Mouse (Mus musculus): Measurements from ENCODE around the gene Pnp2. TPM values are rescaled to one million over a fixed set of nuclear protein-coding genes. Genes with fewer than 3 reads are reported as not detected.
"Not testable (repeated sequence)": the region's sequence is repeated elsewhere in the genome, so short reads cannot be mapped to it uniquely, and the experiment has no call there.

Pnp2 gene
- polyA plus RNA-seq, 1 experiment from 2014 or later = 0.36 TPM

DNA sequence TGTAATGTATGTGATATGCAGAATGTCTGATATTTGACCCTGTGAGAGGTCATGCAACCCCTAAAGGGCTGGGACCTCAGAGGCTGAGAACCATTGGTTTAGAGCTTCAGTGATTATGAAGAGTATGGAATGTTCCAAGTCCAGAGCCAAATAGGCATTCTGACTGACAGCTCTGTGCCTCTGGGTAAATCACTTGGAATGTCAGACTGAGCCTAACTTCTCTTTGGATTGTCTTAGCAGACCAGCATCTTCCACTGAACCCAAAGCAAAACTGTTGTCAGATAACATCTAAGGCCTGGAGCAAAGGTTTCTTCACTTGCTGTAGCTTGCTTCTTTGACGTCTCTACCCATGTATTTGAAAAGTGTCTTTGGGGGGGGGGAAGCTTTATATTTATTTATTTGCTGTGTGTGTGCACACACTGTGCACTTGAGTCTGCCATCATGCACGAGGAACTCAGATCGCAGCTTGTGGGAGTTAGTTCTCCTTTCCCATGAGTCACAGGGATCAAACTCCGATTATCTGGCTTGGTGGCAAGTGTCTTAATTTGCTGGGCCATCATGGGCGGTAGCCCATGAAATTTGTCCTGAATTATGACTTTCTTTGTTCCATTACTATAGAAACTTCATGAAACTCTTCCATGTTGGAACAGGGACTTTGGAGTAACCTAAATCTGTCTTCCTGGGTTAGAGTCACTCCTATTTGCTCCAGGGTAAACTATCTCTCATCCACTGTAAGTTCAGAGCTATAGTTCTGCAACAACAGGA is 12.6 kb downstream of the Pnp2 start:
- H3K27ac ChIP-seq (replicated peaks; ENCODE audit: low read depth, low read length) = no peak overlapping the region
- no peaks in the 10 kb centered on the region for H3K4me1 ChIP-seq (ENCODE audit: control insufficient read depth, insufficient read depth, low read length)
- H3K4me3 ChIP-seq (ENCODE audit: low read depth, low read length) = no peak overlapping the region
- no peaks in the 10 kb centered on the region for H3K36me3 ChIP-seq (replicated peaks; ENCODE audit: control insufficient read depth, insufficient read depth, low read depth, low read length)
- H3K9ac ChIP-seq (replicated peaks; ENCODE audit: low read length) = no peak overlapping the region
- no peaks in the 10 kb centered on the region for H3K9me3 ChIP-seq (replicated peaks; ENCODE audit: control insufficient read depth, low read length)
- no peak overlapping the region for H3K4me2 ChIP-seq (ENCODE audit: low read depth, low read length)
- 80% methylated on average over 5 of the region's 5 CpGs for WGBS
- DNase-seq (ENCODE audit: low spot score) (no peak), ATAC-seq (replicated peaks; ENCODE audit: insufficient number of reproducible peaks, low FRiP score, low TSS enrichment, low read depth) (no peak)
- no peaks in the 10 kb centered on the region for H3K27me3 ChIP-seq (ENCODE audit: control insufficient read depth, insufficient read depth, low read length)

DNA sequence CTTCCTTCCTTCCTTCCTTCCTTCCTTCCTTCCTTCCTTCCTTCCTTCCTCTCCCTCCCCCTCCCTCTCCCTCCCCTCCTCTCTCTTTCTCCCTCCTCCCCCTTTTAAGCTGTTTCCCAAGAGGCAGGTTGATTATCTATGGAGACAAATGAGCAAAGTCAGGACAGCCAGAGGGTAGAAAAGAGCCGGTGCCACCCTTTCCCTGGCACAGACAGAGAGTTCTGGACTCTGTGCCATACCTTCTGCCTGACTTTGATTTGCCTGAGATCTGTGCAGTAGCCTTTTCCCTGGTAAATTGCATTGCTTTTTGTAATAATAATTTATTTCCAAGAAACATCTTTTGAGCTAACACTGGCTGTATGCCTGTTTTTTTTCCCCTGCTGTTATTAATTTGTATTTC is 13.2 kb downstream of the Pnp2 start:
- H3K4me3 ChIP-seq (ENCODE audit: low read depth, low read length) = no peak overlapping the region
- H3K9me3 ChIP-seq (replicated peaks; ENCODE audit: control insufficient read depth, low read length) = no peaks in the 10 kb centered on the region
- H3K27me3 ChIP-seq (ENCODE audit: control insufficient read depth, insufficient read depth, low read length) = no peaks in the 10 kb centered on the region
- DNase-seq (ENCODE audit: low spot score) (no peak), ATAC-seq (replicated peaks; ENCODE audit: insufficient number of reproducible peaks, low FRiP score, low TSS enrichment, low read depth) (no peak)
- no peak overlapping the region for H3K27ac ChIP-seq (replicated peaks; ENCODE audit: low read depth, low read length)
- WGBS = 24% methylated on average over 1 of the region's 1 CpGs
- no peaks in the 10 kb centered on the region for H3K4me1 ChIP-seq (ENCODE audit: control insufficient read depth, insufficient read depth, low read length)
- H3K4me2 ChIP-seq (ENCODE audit: low read depth, low read length) = no peak overlapping the region
- H3K9ac ChIP-seq (replicated peaks; ENCODE audit: low read length) = no peak overlapping the region
- H3K36me3 ChIP-seq (replicated peaks; ENCODE audit: control insufficient read depth, insufficient read depth, low read depth, low read length) = no peaks in the 10 kb centered on the region

DNA sequence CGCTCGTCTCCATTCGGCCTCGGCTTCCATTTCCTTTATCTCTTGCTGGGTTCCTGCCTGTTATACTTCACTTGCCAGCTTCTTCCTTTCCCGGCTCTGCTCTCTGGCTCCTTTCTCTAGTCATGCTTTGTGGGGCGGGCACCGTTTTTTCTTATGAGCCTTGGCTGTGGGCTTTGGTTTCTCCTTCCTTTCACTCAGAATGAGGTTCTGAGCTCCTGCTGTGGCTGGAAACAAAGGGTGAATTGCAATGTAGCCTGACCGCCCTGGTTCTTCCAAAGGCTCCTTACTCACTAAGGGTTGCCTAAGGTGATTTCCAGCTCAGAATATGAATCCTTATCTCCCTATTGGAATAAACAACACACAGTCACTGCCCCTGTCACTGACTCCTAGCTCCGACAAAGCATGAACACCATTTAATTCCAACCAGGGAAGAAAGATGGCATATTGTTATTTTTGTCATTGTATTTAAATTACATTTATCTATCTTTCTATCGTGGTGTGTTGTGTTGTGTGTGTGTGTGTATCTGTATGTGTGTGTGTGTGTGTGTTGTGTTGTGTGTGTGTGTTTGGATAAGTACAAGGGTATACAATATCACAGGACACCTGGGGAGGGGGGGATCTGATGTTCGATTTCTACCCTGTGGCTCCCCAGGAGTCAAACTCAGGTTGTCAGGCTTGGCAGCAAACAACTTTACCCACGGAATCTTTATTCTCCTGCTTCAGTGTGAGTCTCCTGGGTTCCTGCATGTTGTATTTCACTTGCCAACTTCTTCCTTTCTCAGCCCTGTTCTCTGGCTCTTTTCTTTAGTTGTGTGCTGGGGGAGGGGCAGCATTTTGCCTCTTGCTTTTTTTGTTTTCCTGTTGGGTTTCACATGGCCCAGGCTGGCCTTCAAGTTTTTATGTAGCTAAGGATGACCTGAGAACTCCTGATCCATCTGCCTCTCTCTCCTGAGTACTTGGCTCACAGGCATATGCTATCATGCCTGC is 14.1 kb downstream of the Pnp2 start:
- H3K4me3 ChIP-seq (ENCODE audit: low read depth, low read length) = no peak overlapping the region
- ATAC-seq (replicated peaks; ENCODE audit: insufficient number of reproducible peaks, low FRiP score, low TSS enrichment, low read depth) = no peak
- H3K27ac ChIP-seq (replicated peaks; ENCODE audit: low read depth, low read length) = no peak overlapping the region

DNA sequence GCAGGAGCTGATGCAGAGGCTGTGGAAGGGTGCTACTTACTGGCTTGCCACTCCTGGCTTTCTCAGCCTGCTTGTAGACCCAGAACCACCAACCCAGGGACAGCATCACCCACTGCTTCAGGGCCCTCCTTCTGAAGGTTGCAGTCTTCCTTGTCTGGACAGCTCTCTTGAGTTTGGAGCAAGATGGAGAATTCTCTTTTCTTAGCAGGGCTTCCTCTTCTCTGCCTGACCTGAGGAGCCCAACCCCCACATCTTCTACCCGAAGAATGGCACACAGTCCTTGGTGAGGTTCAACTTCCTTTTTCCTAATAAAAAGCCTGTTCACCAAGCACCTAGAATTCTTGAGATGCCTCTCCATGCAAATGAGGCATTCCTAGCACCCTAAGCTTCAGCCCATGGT is 15.0 kb downstream of the Pnp2 start:
- 76% methylated on average over 1 of the region's 1 CpGs for whole genome bisulfite sequencing
- ATAC-seq (replicated peaks; ENCODE audit: insufficient number of reproducible peaks, low FRiP score, low TSS enrichment, low read depth) = no peak
- H3K27me3 ChIP-seq (ENCODE audit: control insufficient read depth, insufficient read depth, low read length) = no peaks in the 10 kb centered on the region
- no peak overlapping the region for H3K27ac ChIP-seq (replicated peaks; ENCODE audit: low read depth, low read length)
- no peak overlapping the region for H3K9ac ChIP-seq (replicated peaks; ENCODE audit: low read length)
- no peak overlapping the region for H3K4me2 ChIP-seq (ENCODE audit: low read depth, low read length)
- DNase-seq (ENCODE audit: low spot score) = no peak
- no peaks in the 10 kb centered on the region for H3K36me3 ChIP-seq (replicated peaks; ENCODE audit: control insufficient read depth, insufficient read depth, low read depth, low read length)
- H3K9me3 ChIP-seq (replicated peaks; ENCODE audit: control insufficient read depth, low read length) = no peaks in the 10 kb centered on the region
- H3K4me1 ChIP-seq (ENCODE audit: control insufficient read depth, insufficient read depth, low read length) = no peaks in the 10 kb centered on the region
- no peak overlapping the region for H3K4me3 ChIP-seq (ENCODE audit: low read depth, low read length)

More for the DNA sequence above, 14.1 kb downstream of the Pnp2 start:
- no peak overlapping the region for H3K4me2 ChIP-seq (ENCODE audit: low read depth, low read length)
- no peaks in the 10 kb centered on the region for H3K4me1 ChIP-seq (ENCODE audit: control insufficient read depth, insufficient read depth, low read length)
- WGBS = 26% methylated on average over 12 of the region's 12 CpGs
- DNase-seq (ENCODE audit: low spot score) = peak; percentile 11
- no peak overlapping the region for H3K9ac ChIP-seq (replicated peaks; ENCODE audit: low read length)
- H3K36me3 ChIP-seq (replicated peaks; ENCODE audit: control insufficient read depth, insufficient read depth, low read depth, low read length) = no peaks in the 10 kb centered on the region
- no peaks in the 10 kb centered on the region for H3K9me3 ChIP-seq (replicated peaks; ENCODE audit: control insufficient read depth, low read length)
- H3K27me3 ChIP-seq (ENCODE audit: control insufficient read depth, insufficient read depth, low read length) = no peaks in the 10 kb centered on the region

DNA sequence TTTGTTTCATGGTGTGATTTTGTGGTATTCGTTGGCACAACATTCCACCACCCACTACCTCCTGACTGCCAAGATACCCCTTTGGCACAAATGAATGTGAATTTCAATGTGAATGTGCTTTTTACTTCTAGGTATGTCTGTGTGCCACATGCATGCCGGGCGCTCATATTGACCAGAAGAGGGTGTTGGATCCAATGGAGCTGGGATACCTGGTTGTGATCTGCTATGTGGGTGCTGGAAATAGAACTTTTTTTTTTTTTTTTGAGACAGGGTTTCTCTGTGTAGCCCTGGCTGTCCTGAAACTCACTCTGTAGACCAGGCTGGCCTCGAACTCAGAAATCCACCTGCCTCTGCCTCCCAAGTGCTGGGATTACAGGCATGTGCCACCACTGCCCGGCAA is 17.3 kb downstream of the Pnp2 start:
- not testable (repeated sequence) for H3K27ac ChIP-seq (replicated peaks; ENCODE audit: low read depth, low read length); DNase-seq (ENCODE audit: low spot score); H3K9me3 ChIP-seq (replicated peaks; ENCODE audit: control insufficient read depth, low read length); H3K9ac ChIP-seq (replicated peaks; ENCODE audit: low read length); H3K4me1 ChIP-seq (ENCODE audit: control insufficient read depth, insufficient read depth, low read length); H3K4me2 ChIP-seq (ENCODE audit: low read depth, low read length); H3K4me3 ChIP-seq (ENCODE audit: low read depth, low read length); H3K36me3 ChIP-seq (replicated peaks; ENCODE audit: control insufficient read depth, insufficient read depth, low read depth, low read length); ATAC-seq (replicated peaks; ENCODE audit: insufficient number of reproducible peaks, low FRiP score, low TSS enrichment, low read depth); H3K27me3 ChIP-seq (ENCODE audit: control insufficient read depth, insufficient read depth, low read length)
- 91% methylated on average over 5 of the region's 5 CpGs for WGBS

DNA sequence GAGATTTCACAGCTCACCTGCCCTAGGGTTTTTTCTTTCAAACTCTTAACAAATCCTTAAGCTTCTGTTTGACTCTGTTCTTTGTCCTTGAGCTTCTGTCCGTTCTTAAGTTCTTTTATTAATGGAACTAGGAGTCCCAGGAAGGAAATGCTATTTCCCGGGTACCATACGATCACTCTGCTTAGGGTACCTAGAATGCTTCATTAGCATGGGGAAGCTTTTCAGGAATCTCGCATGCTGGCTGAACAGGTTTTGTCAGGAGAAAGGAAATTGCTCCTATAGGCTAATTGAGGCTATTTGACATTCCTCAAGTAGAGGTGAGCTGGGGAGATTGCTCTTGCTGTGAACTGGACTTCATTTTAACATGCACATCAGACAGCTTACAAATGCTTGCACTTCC is 17.9 kb downstream of the Pnp2 start:
- WGBS = 55% methylated on average over 4 of the region's 4 CpGs
- peak; percentile 22 for DNase-seq (ENCODE audit: low spot score)
- Histone ChIP-seq H3K4me2 (ENCODE audit: low read depth, low read length) (no peak overlapping the region), H3K9ac (replicated peaks; ENCODE audit: low read length) (no peak overlapping the region), H3K4me1 (ENCODE audit: control insufficient read depth, insufficient read depth, low read length) (no peaks in the 10 kb centered on the region), H3K36me3 (replicated peaks; ENCODE audit: control insufficient read depth, insufficient read depth, low read depth, low read length) (no peaks in the 10 kb centered on the region), H3K27ac (replicated peaks; ENCODE audit: low read depth, low read length) (no peak overlapping the region), H3K4me3 (ENCODE audit: low read depth, low read length) (no peak overlapping the region), H3K27me3 (ENCODE audit: control insufficient read depth, insufficient read depth, low read length) (no peaks in the 10 kb centered on the region), H3K9me3 (replicated peaks; ENCODE audit: control insufficient read depth, low read length) (no peaks in the 10 kb centered on the region)
- no peak for ATAC-seq (replicated peaks; ENCODE audit: insufficient number of reproducible peaks, low FRiP score, low TSS enrichment, low read depth)

DNA sequence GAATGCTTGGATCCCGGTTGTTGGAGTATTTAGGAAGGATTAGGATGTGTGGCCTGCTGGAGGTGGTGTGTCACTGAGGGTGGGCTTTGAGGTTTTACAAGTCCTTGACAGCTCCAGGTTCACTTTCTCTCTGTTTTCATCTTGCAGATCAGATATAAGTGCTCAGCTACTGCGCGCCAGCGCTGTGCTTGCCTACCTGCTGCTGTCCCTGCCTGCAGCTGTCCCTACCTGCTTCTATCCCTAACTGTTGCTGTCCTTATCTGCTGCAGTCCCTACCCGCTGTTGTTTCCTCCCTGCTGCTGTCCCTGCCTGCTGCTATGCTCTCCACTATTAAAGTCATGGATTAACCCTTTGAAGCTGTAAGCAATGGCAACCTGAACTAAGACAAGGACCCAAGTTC is 19.2 kb downstream of the Pnp2 start:
- Histone ChIP-seq H3K9ac (replicated peaks; ENCODE audit: low read length) (no peak overlapping the region), H3K4me1 (ENCODE audit: control insufficient read depth, insufficient read depth, low read length) (no peaks in the 10 kb centered on the region), H3K27me3 (ENCODE audit: control insufficient read depth, insufficient read depth, low read length) (no peaks in the 10 kb centered on the region), H3K9me3 (replicated peaks; ENCODE audit: control insufficient read depth, low read length) (no peaks in the 10 kb centered on the region), H3K4me3 (ENCODE audit: low read depth, low read length) (no peak overlapping the region), H3K27ac (replicated peaks; ENCODE audit: low read depth, low read length) (no peak overlapping the region), H3K36me3 (replicated peaks; ENCODE audit: control insufficient read depth, insufficient read depth, low read depth, low read length) (no peaks in the 10 kb centered on the region), H3K4me2 (ENCODE audit: low read depth, low read length) (no peak overlapping the region)
- DNase-seq (ENCODE audit: low spot score) = no peak
- ATAC-seq (replicated peaks; ENCODE audit: insufficient number of reproducible peaks, low FRiP score, low TSS enrichment, low read depth) = no peak
- 55% methylated on average over 5 of the region's 5 CpGs for WGBS

DNA sequence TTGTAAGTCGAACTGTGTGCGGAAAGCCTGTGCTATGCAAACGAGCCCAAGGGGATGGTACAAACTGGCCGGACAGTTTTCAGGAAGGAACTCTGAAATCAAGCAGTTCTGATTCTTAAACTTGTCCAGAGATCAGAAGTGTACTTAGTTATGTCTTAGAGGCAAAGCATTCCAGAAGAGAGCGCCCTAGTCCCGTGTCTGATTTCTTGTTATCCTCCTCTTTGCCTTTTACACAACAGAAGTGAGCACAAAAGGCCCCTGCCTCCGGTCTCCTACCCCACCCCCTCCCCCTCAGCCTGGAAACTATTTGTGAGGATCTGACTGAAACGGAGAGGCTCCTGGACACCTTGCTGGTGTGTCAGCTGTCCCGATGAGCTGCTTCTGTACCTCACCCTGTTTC is 20.9 kb downstream of the Pnp2 start:
- no peak overlapping the region for H3K4me3 ChIP-seq (ENCODE audit: low read depth, low read length)
- WGBS = 14% methylated on average over 9 of the region's 9 CpGs
- peak overlapping the region; percentile 25 for H3K9ac ChIP-seq (replicated peaks; ENCODE audit: low read length)
- ATAC-seq (replicated peaks; ENCODE audit: insufficient number of reproducible peaks, low FRiP score, low TSS enrichment, low read depth) (no peak), DNase-seq (ENCODE audit: low spot score) (peak; percentile 47)
- no peak overlapping the region for H3K4me2 ChIP-seq (ENCODE audit: low read depth, low read length)
- H3K27me3 ChIP-seq (ENCODE audit: control insufficient read depth, insufficient read depth, low read length) = no peaks in the 10 kb centered on the region
- no peak overlapping the region for H3K27ac ChIP-seq (replicated peaks; ENCODE audit: low read depth, low read length)
- H3K9me3 ChIP-seq (replicated peaks; ENCODE audit: control insufficient read depth, low read length) = no peaks in the 10 kb centered on the region
- H3K36me3 ChIP-seq (replicated peaks; ENCODE audit: control insufficient read depth, insufficient read depth, low read depth, low read length) = no peaks in the 10 kb centered on the region
- H3K4me1 ChIP-seq (ENCODE audit: control insufficient read depth, insufficient read depth, low read length) = no peaks in the 10 kb centered on the region

All from embryonic facial prominence, embryonic 11.5 days (tissue).